Mouse (Mus musculus) cerebellum, postnatal 10 days (tissue): Measurements from ENCODE around the gene Krt34.

Source experiments
- DNase-seq, 2 experiments: peaks; one replicate each; pipeline ENCODE4 v3.0.0; 2021; ENCODE audit warnings: mixed read lengths in 2 of 2

Gene Krt34

GRCm38 (mm10) chr11:99999091-99999490 is 42.3 kb downstream of the Krt34 start:
- no peak for DNase-seq

- DNase-seq, result no peak
These were observed 47.0 kb downstream of the Krt34 start for GRCm38 (mm10) chr11:99994384-99994661.

GRCm38 (mm10) chr11:99993620-99994383 is 47.6 kb downstream of the Krt34 start, which contains the start of gene Krtap17-1:
TSS of gene Krtap17-1 (minus strand) at chr11:99993994.
- DNase-seq, result peak; percentile 51 to 59

- DNase-seq, result no peak
These were observed 50.8 kb downstream of the Krt34 start for GRCm38 (mm10) chr11:99990571-99990970.

- DNase-seq, result no peak
These were observed 51.4 kb downstream of the Krt34 start for GRCm38 (mm10) chr11:99989881-99990405.

GRCm38 (mm10) chr11:99988530-99988929 is 52.8 kb downstream of the Krt34 start:
- DNase-seq, result no peak
